Mouse (Mus musculus): ENCODE data around the gene Gm26657.

Gm26657 gene

DNA sequence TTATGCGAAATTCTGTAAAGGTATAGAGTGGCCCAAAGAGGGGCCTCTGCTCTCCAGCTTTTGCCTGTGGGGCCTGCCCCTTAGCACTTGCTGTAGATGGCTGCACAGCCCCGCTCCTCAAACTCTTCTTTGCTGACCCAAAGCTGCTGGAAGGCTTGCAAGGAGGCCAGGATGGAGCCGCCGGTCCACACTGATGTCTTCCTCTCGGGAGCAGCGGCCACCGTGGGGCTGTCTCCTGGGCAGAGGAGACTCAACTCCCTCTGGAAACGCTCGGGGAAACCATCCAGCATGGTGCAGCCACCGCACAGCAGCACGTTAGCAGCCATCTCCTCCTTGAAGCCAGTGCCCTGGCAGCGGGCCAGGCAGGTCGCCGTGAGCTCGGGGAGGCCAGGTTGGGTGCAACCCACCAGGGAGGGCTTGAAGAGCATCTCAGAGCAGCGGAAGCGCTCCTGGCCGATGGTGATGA is at the start of gene Gm26657:
TSS of gene Gm26657 (plus strand) at position 51 of the 466 bp plus-strand sequence.
- no peak for DNase-seq (ENCODE audit: low read depth, low spot score)

DNA sequence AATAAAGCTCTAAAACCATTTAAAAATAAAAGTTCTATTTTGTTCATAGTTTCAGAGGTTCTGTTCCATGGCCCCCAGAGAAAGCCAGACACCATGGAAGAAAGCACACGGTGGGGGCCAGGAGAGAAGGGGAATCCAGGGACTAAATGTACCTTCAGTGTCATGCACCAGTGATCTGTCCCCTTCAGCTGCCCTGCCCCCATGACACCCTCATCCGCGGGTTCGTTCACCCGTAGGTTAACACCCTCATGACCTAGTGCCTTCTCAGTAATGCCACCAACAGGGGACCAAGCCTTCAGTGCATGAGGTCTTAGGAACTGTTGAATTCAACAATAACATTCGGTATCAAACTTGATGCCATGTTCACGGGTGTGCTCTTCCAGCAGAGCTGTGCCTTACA is 43.5 kb upstream of the Gm26657 start:
- DNase-seq (ENCODE audit: low read depth, low spot score) = no peak

DNA sequence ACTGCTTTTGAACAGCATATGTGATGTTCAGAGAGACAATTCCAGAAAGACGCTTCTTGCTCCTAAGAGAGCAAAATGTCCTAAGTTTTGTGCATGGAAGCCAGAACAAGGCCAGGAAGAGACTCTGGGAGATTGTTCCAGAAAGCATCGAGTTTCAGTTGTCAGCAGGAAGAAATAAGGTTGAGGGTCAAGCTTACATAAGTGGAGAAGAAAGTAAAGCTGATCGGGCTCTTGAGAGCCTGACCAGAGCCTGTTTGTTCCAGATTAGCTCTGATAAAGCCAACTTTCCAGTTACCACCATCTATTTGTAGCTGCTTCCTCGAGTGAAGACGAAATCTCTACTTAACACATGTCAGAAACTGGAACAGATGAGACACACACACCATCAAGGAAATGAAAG is 41.2 kb upstream of the Gm26657 start:
- no peak for DNase-seq (ENCODE audit: low read depth, low spot score)

DNA sequence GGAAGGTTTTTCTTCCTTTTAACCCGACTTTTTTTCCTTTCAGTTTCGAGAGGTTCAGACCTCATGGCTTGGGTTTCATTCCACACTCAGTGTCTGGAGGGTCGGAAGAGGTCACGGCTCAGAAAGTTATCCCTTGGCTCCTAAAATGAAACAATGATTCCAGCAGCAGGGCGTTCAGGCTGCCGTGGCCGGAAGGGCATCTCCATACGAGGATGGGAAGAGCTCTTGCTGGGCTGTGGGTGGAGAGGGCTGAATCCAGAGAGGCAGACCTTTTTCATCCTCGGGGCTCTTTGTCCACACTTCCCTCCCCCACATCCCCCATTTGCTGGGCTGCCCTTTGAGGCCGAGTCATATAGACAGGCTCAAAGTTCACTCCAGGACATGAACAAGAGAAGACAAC is 37.6 kb upstream of the Gm26657 start:
- DNase-seq (ENCODE audit: low read depth, low spot score) = no peak

DNA sequence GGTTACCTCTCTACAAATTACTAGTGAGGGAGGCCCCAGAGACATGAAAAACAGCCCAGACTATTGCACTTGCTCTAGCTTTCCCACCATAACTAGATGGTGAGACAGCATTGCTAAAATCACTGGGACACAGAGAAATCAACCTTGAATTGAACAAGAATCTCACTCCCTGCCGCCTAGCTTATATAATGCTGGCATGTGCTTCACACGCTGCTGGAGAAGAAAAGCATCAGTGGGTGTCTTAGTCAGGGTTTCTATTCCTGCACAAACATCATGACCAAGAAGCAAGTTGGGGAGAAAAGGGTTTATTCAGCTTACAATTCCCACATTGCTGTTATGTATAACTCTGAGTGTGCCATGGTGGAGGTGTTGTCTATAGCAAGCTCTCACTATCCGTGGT is 26.7 kb upstream of the Gm26657 start:
- no peak for DNase-seq (ENCODE audit: low read depth, low spot score)

DNA sequence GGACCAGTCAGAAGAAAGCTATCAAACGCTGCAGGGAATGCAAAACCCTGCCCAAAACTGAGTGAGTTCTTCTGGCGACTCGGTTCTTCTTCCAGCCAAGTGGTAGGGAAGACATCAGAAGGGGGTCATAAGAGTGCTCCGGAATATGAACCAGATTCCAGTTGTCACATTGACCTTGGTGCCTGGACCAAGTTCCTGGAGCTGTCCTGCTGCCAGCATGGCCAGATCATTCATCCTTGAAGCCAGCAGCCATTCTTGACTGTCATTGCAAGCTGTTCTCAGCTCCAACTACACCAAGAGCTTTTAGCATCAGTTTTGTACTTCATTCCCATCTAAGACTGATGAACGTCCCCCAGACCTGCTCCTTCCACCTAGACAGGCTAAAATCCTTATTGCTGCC is 23.1 kb upstream of the Gm26657 start:
- DNase-seq (ENCODE audit: low read depth, low spot score) = no peak

DNA sequence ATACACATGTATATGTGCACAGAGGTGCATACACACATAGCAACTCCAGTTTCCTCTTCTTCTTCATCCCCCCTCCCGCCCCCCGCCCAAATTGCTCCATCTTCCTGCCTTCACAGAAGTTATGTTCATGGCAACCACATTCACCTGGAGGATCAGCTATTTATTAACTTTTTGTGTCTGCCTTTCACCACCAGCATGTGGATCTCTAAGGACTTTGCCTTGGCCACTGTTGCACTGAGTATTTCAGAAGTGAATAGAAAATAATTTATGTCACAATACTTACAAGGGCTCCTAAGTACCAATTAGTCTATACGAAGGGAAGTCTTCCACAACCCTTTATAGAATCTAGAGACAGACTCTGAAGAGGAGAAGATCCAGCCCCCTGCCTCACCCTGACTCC is 21.9 kb upstream of the Gm26657 start:
- no peak for DNase-seq (ENCODE audit: low read depth, low spot score)

DNA sequence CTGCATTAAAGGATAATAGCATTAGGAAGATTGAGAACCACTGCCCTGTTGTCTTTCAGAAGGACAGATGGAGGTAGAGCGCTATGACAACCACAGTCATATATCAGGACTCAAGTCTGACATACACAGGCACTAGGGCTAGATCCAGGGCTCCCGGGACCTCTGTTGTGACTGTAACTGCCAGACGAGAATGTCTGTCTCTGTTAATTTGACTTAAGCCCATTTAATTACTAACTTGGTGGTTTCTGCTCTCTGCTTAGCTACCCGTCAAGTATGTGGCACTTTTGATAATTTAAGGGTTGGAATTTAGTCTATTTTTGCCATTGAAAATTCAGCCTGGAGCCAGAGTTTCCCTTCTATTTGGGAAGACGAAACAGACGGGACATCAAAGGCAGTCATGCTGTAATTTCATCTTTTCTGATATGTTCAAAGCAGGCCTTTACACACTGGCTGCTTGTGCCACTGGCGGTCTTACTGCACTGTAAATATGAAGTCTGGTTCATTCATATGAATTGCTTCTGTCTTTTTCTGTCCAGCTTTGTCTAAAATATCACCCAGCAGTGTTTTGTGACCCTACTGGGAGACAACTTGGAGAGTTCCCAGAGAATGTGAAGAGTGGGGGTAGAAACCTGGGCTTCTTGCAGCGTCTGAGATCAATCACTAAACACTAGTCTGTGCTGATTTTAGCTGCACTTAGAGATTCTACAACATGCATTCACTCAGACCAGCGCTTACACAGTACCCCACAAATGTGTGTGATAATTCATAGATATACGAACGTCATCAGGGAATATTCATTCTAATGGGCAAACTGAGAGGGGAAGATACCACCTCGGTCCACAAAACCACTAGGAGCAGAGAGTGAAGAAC is 21.1 kb upstream of the Gm26657 start:
- DNase-seq (ENCODE audit: low read depth, low spot score) = no peak

DNA sequence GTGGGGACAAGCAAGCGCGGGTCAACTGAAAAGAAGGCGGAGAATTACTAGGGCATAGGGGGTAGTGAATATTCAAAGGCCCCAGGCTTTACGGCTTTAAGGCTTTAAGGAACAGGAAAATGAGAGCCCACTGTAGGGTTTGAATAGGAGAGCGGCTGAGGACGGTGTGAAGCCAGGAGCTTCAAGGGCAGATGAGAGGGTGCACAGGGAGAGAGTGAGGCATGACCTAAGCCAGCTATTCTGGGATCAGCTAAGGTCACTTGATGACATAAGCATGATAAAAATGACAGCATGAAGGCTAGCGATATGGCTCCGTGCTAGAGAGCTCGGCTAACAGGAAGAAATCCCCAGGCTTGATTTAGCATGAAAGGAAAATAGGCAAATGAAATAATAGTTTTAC is 20.4 kb upstream of the Gm26657 start:
- no peak for DNase-seq (ENCODE audit: low read depth, low spot score)

DNA sequence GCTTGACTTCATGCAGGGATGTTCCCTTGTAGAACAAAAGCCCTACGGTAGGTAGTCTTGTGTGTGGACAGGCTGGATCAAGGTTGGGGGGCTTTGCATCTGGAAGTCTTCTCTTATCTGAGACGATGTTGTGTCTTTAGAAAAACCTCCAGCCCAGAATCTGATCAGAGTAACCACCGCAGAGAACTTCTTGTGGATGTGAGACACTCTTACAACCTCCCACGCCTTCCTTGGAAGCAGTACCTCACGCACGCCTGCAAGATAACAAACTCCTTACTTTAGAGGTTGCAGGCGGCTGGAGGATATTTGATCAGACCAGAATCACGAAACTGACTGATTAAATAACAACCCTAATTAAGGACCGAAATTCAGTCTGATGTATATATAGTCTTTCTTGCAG is 19.5 kb upstream of the Gm26657 start:
- DNase-seq (ENCODE audit: low read depth, low spot score) = no peak

DNA sequence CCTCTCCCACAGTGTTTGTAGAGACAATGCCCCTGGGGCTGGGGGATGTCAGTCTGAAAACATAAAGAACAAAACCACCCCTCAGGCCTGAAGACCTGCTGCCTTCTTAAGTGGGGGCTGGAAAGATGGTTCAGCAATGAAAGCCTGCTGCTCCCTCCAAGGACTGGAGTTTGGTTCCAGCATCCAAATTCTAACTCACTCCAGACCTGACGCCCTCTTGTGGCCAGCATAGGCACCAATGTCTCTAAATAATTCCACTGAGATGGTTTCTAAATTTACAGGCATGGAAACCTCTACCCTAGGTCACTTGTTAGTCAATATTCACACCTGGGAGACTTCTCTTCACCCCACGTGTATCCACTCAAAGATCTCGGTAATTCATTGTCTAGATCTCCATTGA is 18.4 kb upstream of the Gm26657 start:
- no peak for DNase-seq (ENCODE audit: low read depth, low spot score)

DNA sequence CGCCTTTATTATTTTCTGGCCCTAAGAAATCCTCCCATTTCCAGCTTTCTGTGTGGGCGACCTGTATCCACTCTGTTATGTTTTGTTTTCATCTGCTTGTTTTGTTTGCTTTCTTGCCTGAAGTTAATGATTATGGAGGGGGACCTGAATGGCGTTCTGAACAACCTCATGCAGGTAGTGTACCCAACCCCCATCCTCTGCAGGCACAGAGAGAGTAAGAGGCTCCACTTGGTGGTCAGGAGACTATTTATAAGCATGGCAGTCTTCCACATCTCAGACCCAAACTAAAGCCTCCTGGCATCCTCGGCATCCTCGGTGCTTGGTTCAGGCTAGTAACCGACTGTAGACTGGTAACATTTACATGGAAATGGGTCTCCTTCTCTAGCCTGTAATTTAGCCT is 17.5 kb upstream of the Gm26657 start:
- DNase-seq (ENCODE audit: low read depth, low spot score) = no peak

DNA sequence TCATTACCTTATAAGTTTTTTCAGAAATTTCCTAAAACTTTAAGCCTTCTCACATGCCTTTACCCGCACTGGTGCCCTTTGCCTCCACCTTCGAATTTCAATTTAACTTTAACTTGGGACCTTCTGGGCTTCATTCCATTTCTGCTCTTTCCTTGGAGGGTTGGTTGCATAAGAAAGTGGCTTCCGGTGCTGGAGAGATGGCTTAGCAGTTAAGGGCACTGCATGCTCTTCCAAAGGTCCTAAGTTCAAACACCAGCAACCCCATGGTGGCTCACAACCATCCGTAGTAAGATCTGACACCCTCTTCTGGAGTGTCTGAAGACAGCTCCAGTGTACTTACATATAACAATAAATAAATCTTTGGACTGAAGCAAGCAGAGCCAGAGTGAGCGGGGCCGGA is 16.6 kb upstream of the Gm26657 start:
- no peak for DNase-seq (ENCODE audit: low read depth, low spot score)

DNA sequence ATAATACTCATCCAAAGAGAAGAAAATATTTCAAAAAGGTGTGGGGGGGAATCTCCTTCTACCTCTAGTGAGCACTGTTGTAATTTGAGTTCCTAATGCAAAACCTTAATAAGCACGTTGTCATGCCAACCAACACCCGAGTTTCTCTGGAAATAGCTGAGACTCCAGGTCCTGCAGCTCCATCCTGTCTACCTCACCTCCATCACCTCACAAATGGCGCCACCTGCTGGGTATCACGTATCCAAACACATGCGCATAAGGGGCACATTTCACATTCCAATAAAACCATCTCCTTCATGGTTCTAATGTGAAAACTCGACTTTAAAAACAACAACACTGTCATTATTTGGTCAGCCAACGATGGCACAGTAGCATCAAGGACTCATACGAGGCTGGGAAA is 14.0 kb upstream of the Gm26657 start:
- DNase-seq (ENCODE audit: low read depth, low spot score) = no peak

DNA sequence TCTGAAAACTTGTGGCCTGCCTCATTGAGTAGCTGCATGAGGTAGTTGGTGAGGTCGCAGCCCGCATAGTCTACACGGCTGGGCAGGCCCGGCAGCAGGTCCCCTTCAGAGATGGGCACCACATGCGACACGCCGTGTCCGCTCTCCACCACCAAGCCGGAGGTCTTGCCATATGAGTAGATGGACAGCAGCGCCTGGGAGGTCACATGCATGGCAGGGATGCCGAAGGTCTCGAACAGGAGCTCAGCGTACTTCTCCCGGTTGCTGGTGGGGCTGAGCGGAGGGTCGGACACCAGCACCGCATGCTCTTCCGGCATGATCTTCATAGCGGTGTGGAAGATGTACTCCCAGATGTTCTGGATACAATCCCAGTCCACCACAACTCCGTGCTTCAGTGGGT is 741 bp downstream of the Gm26657 start:
- no peak for DNase-seq (ENCODE audit: low read depth, low spot score)

DNA sequence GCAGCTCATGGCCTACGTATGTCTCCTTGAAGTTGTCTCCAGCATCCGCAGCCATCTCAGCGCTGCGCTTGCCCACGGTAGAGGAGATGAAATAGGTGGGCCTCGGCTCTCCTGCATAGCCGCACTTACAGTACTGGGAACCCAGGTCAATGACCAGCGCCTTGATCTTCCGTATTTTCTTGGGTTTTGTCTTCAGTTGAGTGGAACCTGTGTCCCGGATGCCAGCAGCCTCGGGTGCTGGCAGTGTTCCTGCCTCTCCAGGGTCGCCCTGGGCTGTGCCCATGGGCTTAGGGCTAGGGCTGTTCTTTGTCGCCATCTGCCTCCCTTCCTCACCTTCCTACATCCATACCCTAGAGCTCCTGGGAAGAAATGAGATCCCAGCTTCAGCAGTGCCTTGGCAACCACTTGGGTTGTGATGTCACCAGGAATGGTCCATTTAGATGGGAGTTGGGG is 1.2 kb downstream of the Gm26657 start, which contains the start of gene Actl7b:
TSS of gene Actl7b (minus strand) at position 403 of the 453 bp plus-strand sequence.
- no peak for DNase-seq (ENCODE audit: low read depth, low spot score)

DNA sequence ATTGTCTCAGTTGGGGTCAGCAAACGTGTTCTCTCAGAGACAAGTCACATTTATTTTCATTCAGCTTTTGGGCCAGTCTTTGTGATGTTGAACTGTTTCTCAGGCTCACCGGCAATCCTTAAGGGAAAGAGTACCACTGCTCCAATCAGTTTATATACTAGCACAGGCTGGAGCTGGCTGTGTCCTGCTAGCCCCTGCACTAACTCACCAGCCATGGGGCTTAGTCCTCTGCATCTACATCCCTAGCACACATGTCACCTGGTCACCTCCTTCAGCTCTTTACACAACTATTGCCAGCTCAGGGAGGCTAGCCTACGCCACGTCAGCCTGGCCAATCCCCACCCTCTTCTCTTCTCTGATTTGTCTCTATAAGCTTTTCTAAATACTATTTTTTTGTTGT is 2.8 kb downstream of the Gm26657 start:
- DNase-seq (ENCODE audit: low read depth, low spot score) = no peak

DNA sequence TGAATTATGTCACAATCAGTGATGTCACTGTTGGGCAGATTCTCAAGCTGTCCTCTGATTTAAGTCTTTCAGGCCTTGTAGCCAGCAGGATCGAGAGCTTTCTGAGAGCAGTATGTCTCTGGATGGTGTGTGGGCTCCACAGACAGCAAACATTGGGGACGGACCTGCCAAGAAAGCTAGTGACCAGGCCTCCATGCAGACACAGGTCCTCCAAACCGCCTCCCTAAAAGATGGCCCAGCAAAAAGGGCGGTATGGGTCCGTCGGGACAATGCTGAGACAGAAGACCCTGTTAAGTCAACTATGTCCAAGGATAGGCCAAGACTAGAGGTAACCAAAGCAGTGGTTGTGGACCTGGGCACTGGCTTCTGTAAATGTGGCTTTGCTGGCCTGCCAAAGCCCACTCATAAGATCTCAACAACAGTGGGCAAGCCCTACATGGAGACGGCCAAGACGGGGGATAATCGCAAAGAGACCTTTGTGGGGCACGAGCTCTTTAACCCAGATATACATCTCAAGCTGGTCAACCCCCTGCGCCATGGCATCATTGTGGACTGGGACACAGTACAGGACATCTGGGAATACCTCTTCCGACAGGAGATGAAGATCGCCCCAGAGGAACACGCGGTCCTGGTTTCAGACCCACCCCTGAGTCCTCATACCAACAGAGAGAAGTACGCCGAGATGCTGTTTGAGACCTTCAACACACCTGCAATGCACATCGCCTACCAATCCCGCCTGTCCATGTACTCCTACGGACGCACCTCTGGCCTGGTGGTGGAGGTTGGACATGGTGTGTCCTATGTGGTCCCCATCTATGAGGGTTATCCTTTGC is 3.7 kb downstream of the Gm26657 start, which contains the start of gene Actl7a:
TSS of gene Actl7a (plus strand) at position 51 of the 833 bp plus-strand sequence.
- DNase-seq (ENCODE audit: low read depth, low spot score) = no peak

DNA sequence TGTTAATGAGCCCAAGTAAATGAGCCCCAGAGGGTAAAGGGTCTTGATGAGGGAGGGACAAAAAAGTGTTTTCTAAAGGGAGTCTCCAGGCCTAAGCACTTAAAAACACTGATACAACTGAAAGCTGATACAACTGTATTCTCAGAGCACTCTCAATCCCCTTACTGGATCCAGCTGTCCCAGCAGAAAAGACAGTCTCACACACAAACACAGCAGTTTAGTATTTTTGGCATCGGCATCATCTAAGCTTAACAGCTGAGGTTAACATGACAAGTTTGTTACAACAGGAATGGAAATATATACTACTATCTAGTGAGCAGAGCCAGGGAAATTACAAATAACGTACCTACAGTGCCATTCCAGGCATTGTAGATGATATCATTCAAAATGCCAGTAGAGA is 6.5 kb downstream of the Gm26657 start:
- no peak for DNase-seq (ENCODE audit: low read depth, low spot score)

DNA sequence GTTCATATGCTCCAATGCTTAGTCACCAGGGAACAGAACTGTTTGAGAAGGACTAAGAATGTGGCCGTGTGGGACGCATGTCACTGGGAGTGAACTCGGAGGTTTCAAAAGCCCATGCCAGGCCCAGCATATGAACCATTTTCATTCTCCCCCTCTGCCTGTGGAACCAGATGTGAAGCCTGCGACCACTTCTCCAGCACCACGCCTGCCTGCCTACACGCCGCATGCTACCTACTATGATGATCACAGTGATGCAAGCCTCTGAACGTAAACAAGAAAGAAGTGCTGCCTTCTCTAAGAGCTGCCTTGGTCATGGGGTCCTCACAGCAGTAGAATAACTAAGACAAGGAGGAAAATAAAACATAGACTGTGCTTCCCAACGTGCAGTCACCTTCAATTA is 7.6 kb downstream of the Gm26657 start:
- no peak for DNase-seq (ENCODE audit: low read depth, low spot score)

DNA sequence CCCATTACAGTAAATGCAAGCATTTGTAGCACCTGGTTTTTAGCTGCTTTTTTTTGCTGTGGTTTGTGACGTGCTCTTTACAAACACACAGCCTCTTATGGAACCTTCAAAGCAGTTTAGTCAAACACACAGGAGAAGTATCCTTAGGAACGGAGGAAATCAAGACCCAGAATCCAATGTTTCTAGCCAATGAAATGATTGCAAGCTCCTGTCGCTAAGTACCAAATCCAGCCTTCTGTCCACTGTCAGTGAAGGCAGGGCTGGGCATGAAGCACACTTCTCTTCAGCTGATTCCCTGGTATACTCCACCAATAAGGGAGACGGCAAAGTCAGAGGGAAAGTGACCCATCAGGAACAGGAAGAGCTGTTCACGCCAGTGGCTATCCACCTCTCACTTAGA is 16.2 kb downstream of the Gm26657 start:
- DNase-seq (ENCODE audit: low read depth, low spot score) = no peak

DNA sequence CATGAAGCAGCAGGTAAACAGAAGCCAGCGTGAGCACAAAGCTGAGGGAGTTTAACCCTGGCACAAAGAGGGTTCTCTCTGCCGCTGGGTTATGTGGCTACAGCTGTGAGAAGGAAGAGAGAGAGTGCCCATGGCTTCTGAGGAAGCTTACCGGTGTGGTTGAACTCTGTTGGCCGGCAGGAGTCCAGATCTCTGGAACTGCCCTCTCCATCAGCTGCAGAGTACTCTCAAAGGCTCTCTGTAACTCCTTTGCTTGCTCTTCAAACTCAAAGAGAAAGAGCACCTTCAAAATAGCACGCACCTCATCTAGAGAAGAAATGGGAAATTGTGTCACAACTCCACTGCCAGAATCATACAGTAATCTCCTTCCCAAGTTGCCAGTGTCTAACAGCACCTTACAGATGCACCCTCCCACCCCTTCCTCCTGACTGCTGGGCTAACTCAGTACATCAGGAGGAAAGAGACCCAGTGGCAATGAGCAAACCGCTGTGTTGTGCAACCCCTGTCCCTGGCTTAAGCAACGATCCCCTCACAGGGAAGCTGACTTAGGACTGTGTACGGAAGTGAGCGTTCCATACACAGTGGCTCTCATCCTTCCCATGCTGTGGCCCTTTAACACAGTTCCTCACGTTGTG is 17.2 kb downstream of the Gm26657 start:
- no peak for DNase-seq (ENCODE audit: low read depth, low spot score)

All from retina, postnatal 7 days (tissue).